In the genomic region with DNA sequence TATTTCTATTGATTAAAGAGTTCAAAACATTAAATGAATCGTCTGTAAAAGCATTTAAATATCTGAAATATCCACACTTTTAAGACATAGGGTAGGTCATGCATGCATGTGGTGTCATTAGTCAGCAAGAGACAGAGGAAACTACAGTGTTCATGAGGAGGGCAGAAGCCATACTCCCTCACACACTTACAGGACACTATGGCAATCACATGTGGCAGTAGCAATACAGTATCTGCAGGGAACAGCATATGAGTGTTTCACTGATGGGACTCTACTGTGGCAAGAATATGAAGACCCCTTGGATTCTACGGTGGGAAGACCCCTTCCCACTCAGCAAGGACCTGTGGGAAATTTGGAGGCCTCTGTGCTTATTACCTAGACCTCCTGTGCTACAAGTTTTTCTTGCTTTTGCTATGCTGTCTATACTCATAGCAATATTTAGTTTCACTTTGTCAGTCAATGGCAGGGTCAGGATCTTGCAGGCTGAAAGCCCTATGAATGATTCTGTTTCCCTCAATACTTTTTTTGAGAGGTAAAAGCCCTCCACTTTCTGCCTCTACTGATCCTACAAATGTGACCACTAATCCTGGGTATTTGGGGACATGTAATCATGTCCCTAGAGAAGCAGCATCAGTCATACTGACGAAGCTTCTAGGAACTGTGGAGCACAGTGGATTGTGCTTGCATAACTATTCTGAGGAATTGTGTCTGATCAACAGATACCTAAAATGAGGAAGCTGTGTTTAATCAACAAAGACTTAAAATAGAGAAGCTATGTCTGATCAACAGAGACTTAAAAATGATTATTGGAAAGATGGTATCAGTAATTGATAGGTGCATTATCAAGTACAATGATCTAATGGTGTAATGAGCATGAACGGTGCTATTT, we compare ENCODE assay signal across 10 mouse cellular contexts.
"Had no signal": no experiment of that assay in that cellular context is flagged by ENCODE, and none has a peak within 500 bp of the region (broad histone marks: within the 10 kb centered on the region; RNA-seq: fewer than 3 reads in every experiment).

No protein-coding gene starts in this region.

- ATAC-seq: liver, embryonic 12.5 days; midbrain, embryonic 15.5 days had no signal

- DNase-seq: kidney, adult 8-10 months; kidney, postnatal 25 days; layer of hippocampus, adult 9-11 months; lung, embryonic 14.5 days; lung, postnatal 10 days; lung, postnatal 4 days; right cerebral cortex, postnatal 25 days; thymus, postnatal 4 days had no signal
